Mouse (Mus musculus) stomach, postnatal 0 days (tissue): ENCODE results near the gene Fgfr1op2.

ENCODE experiments used
- CTCF ChIP-seq: IDR thresholded peaks from 2 replicates; pipeline ENCODE4 v1.5.1; 2016; ENCODE audit warnings: antibody characterized with exemption, low read depth, mild to moderate bottlenecking, moderate library complexity
- EP300 ChIP-seq: optimal IDR thresholded peaks from 2 replicates; pipeline ENCODE3; 2016; ENCODE audit warnings: antibody characterized with exemption

DNA sequence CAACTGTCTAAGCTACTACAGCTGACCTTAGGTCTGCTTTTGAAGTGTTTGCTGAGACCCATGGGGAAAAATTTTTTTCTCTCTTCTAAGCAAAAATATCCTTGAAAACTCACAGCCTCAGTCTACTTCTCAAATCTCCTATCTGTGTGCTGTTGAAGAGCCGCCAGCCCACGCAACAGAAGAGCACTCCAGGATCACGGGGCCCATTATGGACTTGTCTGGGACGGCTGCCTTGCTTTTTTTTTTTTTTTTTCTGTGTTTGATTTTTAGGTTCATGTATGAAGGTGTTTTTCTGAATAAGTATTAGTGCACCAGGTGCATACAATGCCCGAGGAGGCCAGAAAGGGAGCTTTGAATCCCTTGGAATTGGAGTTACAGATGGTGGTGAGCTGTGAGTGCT, 59.5 kb downstream of the Fgfr1op2 start:
- no peak for TF ChIP-seq CTCF
- TF ChIP-seq EP300, result no peak
